ENCODE assay signal across 12 mouse cellular contexts in the genomic region with DNA sequence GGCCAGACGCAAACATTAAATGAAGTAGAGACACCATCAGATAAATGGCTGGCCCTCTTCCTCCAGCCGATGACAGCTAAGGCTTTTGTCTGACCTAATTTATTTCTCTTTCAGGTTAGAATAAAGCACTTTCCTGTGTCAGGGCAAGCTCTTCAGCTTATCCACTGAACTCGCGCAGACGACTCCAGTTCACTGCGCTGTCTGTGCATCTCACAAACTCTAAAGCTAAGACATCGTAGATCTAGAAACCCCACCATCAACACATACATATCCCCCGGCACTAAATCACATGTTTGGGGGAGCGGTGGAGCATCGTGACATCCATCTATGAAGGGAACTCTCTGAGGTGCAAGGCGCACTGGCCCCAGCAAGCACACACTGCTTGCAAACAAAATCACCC. TPM values are rescaled to one million over a fixed set of nuclear protein-coding genes. Genes with fewer than 3 reads are reported as not detected.
DNase-seq lines count a peak whose midpoint lies in the region; ATAC-seq lines count a peak whose summit lies in the region.
"Had no signal": no experiment of that assay in that cellular context is flagged by ENCODE, and none has a peak within 500 bp of the region (broad histone marks: within the 10 kb centered on the region; RNA-seq: fewer than 3 reads in every experiment).

No protein-coding gene starts in this region.

- H3K9ac ChIP-seq in embryonic facial prominence, embryonic 11.5 days (replicated peaks; ENCODE audit: low read length): no peak overlapping the region
- H3K9ac ChIP-seq in forebrain, embryonic 16.5 days (replicated peaks; ENCODE audit: low read depth, low read length): peak overlapping the region; percentile 100
- peak overlapping the region; percentile 35; the same call in 1 of the 2 replicates for H3K9ac ChIP-seq in midbrain, embryonic 15.5 days
- H3K9ac ChIP-seq: liver, embryonic 13.5 days had no signal

- H3K4me1 ChIP-seq in embryonic facial prominence, embryonic 11.5 days (ENCODE audit: control insufficient read depth, insufficient read depth, low read length): peaks cover 3% of the 10 kb centered on the region; the same call in 1 of the 2 replicates
- H3K4me1 ChIP-seq in forebrain, embryonic 16.5 days (replicated peaks; ENCODE audit: control insufficient read depth, insufficient read depth, low read length): peaks cover 56% of the 10 kb centered on the region
- peaks cover 51% of the 10 kb centered on the region for H3K4me1 ChIP-seq in midbrain, embryonic 15.5 days

- H3K4me3 ChIP-seq in embryonic facial prominence, embryonic 11.5 days (ENCODE audit: low read depth, low read length): 0 out of 2 replicates have a peak overlapping the region, but pooled peaks have one; percentile 2
- peak overlapping the region; percentile 81 for H3K4me3 ChIP-seq in forebrain, embryonic 16.5 days (replicated peaks; ENCODE audit: low read length)
- H3K4me3 ChIP-seq in midbrain, embryonic 15.5 days: peak overlapping the region; percentile 86
- H3K4me3 ChIP-seq: liver, embryonic 13.5 days had no signal

- H3K9me3 ChIP-seq in embryonic facial prominence, embryonic 11.5 days (replicated peaks; ENCODE audit: control insufficient read depth, low read length): no peaks in the 10 kb centered on the region
- no peaks in the 10 kb centered on the region for H3K9me3 ChIP-seq in forebrain, embryonic 16.5 days (ENCODE audit: control insufficient read depth, low read length)
- no peaks in the 10 kb centered on the region for H3K9me3 ChIP-seq in midbrain, embryonic 15.5 days
- H3K9me3 ChIP-seq: liver, embryonic 13.5 days had no signal

- no peaks in the 10 kb centered on the region for H3K27me3 ChIP-seq in embryonic facial prominence, embryonic 11.5 days (ENCODE audit: control insufficient read depth, insufficient read depth, low read length)
- no peaks in the 10 kb centered on the region for H3K27me3 ChIP-seq in forebrain, embryonic 16.5 days (replicated peaks; ENCODE audit: control insufficient read depth, insufficient read depth, low read length)
- H3K27me3 ChIP-seq in midbrain, embryonic 15.5 days (replicated peaks): no peaks in the 10 kb centered on the region

- H3K36me3 ChIP-seq in embryonic facial prominence, embryonic 11.5 days (replicated peaks; ENCODE audit: control insufficient read depth, insufficient read depth, low read depth, low read length): no peaks in the 10 kb centered on the region
- H3K36me3 ChIP-seq in forebrain, embryonic 16.5 days (ENCODE audit: control insufficient read depth, insufficient read depth): no peaks in the 10 kb centered on the region
- no peaks in the 10 kb centered on the region for H3K36me3 ChIP-seq in midbrain, embryonic 15.5 days (replicated peaks)
- H3K36me3 ChIP-seq: liver, embryonic 13.5 days had no signal

- DNase-seq in left cerebral cortex, postnatal 25 days (ENCODE audit: low spot score in 2 of 2): peak; percentile 9 to 32
- no peak for DNase-seq in left cerebral cortex, postnatal 10 days (ENCODE audit: extremely low spot score in 1 of 2, low spot score in 2 of 2)
- DNase-seq in embryonic facial prominence, embryonic 11.5 days (ENCODE audit: low spot score): no peak
- DNase-seq in liver: no peak
- DNase-seq: embryo, embryonic 11 days; heart, postnatal 10 days; liver, embryonic 13.5 days had no signal

- ATAC-seq in embryonic facial prominence, embryonic 11.5 days (replicated peaks; ENCODE audit: insufficient number of reproducible peaks, low FRiP score, low TSS enrichment, low read depth): no peak
- no peak for ATAC-seq in forebrain, embryonic 16.5 days
- ATAC-seq in midbrain, embryonic 15.5 days (replicated peaks): no peak
- ATAC-seq in activated CD4-positive, CD25-positive, alpha-beta regulatory T cell, adult 4 months: no peak
- ATAC-seq in megakaryocyte-erythroid progenitor cell, adult 5-6 weeks (replicated peaks; ENCODE audit: low FRiP score, low TSS enrichment, poor library complexity, severe bottlenecking): no peak

- intact Hi-C loops in left cerebral cortex, postnatal 25 days (cut with DNase I): loop anchor here (10.0 kb wide), 3 partner anchors 903 to 1723 kb away; no protein-coding TSS in a partner anchor
- intact Hi-C loops in left cerebral cortex, postnatal 10 days (cut with DNase I): loop anchor here (2.0 to 10.0 kb wide), 2 partner anchors 1519 to 1693 kb away; no protein-coding TSS in a partner anchor

- H3K27ac ChIP-seq in embryonic facial prominence, embryonic 11.5 days (replicated peaks; ENCODE audit: low read depth, low read length): no peak overlapping the region
- peak overlapping the region; percentile 100 for H3K27ac ChIP-seq in forebrain, embryonic 16.5 days (ENCODE audit: low read length)
- peak overlapping the region; percentile 61 for H3K27ac ChIP-seq in midbrain, embryonic 15.5 days
- H3K27ac ChIP-seq: liver, embryonic 13.5 days; macrophage had no signal

- no peak overlapping the region for H3K4me2 ChIP-seq in embryonic facial prominence, embryonic 11.5 days (ENCODE audit: low read depth, low read length)
- H3K4me2 ChIP-seq in forebrain, embryonic 16.5 days (ENCODE audit: low read length): peak overlapping the region; percentile 72
- H3K4me2 ChIP-seq in midbrain, embryonic 15.5 days: peak overlapping the region; percentile 83
- H3K4me2 ChIP-seq: liver, embryonic 13.5 days had no signal

- WGBS in embryonic facial prominence, embryonic 11.5 days: 72% methylated on average over 11 of the region's 11 CpGs
- WGBS in forebrain, embryonic 16.5 days: 42% methylated on average over 11 of the region's 11 CpGs
- 42% methylated on average over 11 of the region's 11 CpGs for WGBS in midbrain, embryonic 15.5 days

RNA-seq across cellular contexts. Expression of a gene that starts 5.5 kb away (rescaled TPM):
- total RNA-seq in left cerebral cortex, postnatal 25 days (2021): 10 to 100 TPM; 54.4 to 71.5 TPM
- 10 to 100 TPM; 66.1 to 75.1 TPM for total RNA-seq in left cerebral cortex, postnatal 10 days (2021)
- polyA plus RNA-seq in embryonic facial prominence, embryonic 11.5 days (2014; fragmentation: Nextera tagmentation; extraction: Ambion mirVana): 14.8 and 15.5 TPM in 2 replicates
- polyA plus RNA-seq in forebrain, embryonic 16.5 days (2015; fragmentation: Nextera tagmentation; extraction: Ambion mirVana): 81.4 and 87.9 TPM in 2 replicates
- polyA plus RNA-seq in midbrain, embryonic 15.5 days (2015; fragmentation: Nextera tagmentation; extraction: Ambion mirVana): 33.7 and 37.6 TPM in 2 replicates
- 10 to 100 TPM; 36.1 to 38.4 TPM for polyA plus RNA-seq in activated CD4-positive, CD25-positive, alpha-beta regulatory T cell, adult 4 months (2017; shearing (Covaris generic))
- 0.59 and 0.62 TPM in 2 replicates for total RNA-seq in megakaryocyte-erythroid progenitor cell, adult 5-6 weeks (2014; fragmentation: Nextera tagmentation)
- total RNA-seq in megakaryocyte-erythroid progenitor cell, adult 5-6 weeks (2017): 0.19 and 2.0 TPM in 2 replicates
- polyA plus RNA-seq: macrophage had no signal

Comparison
In these comparisons a context has a peak if more than half of its experiments do, and no peak if none do; other contexts are left out.
1. DNase-seq: peak in left cerebral cortex, postnatal 25 days (2 of 2); none in left cerebral cortex, postnatal 10 days (0 of 2), embryonic facial prominence, embryonic 11.5 days (single experiment) and liver (single experiment).
2. H3K4me3 ChIP-seq: peak in every context shown above with its lines; median percentile 86 in midbrain, embryonic 15.5 days; 81 in forebrain, embryonic 16.5 days; 2 in embryonic facial prominence, embryonic 11.5 days.